Mouse (Mus musculus): ENCODE data around the gene Rfx1. TPM values are rescaled to one million over a fixed set of nuclear protein-coding genes. Genes with fewer than 3 reads are reported as not detected.
A peak's percentile ranks its signal among the peaks of the same experiment; 100 is the strongest.

Gene Rfx1
- total and polyA plus RNA-seq, 2 experiments from 2014 or later, result 6.0 to 29.0 TPM

GRCm38 (mm10) chr8:84079206-84079605, 12.6 kb downstream of the Rfx1 start:
- WGBS, result 91% methylated on average over 5 of the region's 5 CpGs
- DNase-seq (ENCODE audit: low spot score) (no peak), ATAC-seq (no peak)
- TF ChIP-seq CTCF (IDR thresholded peaks at IDR 0.05; ENCODE audit: low read depth), result no peak
- H3K4me1 ChIP-seq (ENCODE audit: insufficient read depth, low read length), result no peaks in the 10 kb centered on the region
- no peak overlapping the region for H3K4me2 ChIP-seq (ENCODE audit: low read depth, low read length)
- H3K27me3 ChIP-seq (ENCODE audit: insufficient read depth, low read length), result no peaks in the 10 kb centered on the region
- H3K36me3 ChIP-seq (ENCODE audit: insufficient read depth, low read length), result peaks cover 24% of the 10 kb centered on the region
- no peak overlapping the region for H3K27ac ChIP-seq
- no peaks in the 10 kb centered on the region for H3K9me3 ChIP-seq (ENCODE audit: low read length)
- no peak overlapping the region for H3K4me3 ChIP-seq (ENCODE audit: low read length)
- H3K9ac ChIP-seq (replicated peaks; ENCODE audit: low read length), result no peak overlapping the region

DNA sequence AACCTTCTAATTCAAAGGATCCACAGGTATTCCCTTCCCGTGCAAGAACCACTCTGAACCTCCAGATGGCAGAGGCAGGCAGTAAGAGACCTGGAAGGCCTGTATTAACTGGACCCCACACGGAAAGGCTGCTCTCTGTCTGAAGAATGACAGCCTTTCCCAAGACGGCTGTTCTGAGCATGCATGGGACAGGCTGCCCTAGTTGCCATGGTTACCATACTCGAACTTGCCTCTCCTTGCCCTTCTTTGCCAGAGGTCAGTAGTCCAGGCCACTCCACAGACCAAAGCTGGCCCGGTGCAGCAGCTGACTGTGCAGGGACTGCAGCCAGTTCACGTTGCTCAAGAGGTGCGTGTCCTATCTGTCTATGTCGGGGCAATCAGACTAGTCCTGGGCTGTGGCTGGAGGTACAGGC, 17.2 kb downstream of the Rfx1 start:
- DNase-seq (ENCODE audit: low spot score) (peak; percentile 59), ATAC-seq (peak; percentile 70)
- Histone ChIP-seq H3K9me3 (ENCODE audit: low read length) (no peaks in the 10 kb centered on the region), H3K9ac (replicated peaks; ENCODE audit: low read length) (no peak overlapping the region), H3K36me3 (ENCODE audit: insufficient read depth, low read length) (peaks cover 36% of the 10 kb centered on the region), H3K4me2 (ENCODE audit: low read depth, low read length) (no peak overlapping the region), H3K27me3 (ENCODE audit: insufficient read depth, low read length) (no peaks in the 10 kb centered on the region), H3K4me3 (ENCODE audit: low read length) (no peak overlapping the region), H3K4me1 (ENCODE audit: insufficient read depth, low read length) (no peaks in the 10 kb centered on the region), H3K27ac (no peak overlapping the region)
- peak; percentile 67 for TF ChIP-seq CTCF (IDR thresholded peaks at IDR 0.05; ENCODE audit: low read depth)
- 23% methylated on average over 8 of the region's 8 CpGs for WGBS

GRCm38 (mm10) chr8:84084341-84085115, 17.9 kb downstream of the Rfx1 start:
- Histone ChIP-seq H3K27me3 (ENCODE audit: insufficient read depth, low read length) (no peaks in the 10 kb centered on the region), H3K36me3 (ENCODE audit: insufficient read depth, low read length) (peaks cover 40% of the 10 kb centered on the region), H3K9me3 (ENCODE audit: low read length) (no peaks in the 10 kb centered on the region), H3K4me1 (ENCODE audit: insufficient read depth, low read length) (no peaks in the 10 kb centered on the region), H3K4me3 (ENCODE audit: low read length) (no peak overlapping the region), H3K4me2 (ENCODE audit: low read depth, low read length) (0 out of 2 replicates have a peak overlapping the region, but pooled peaks have one; percentile 10), H3K9ac (replicated peaks; ENCODE audit: low read length) (no peak overlapping the region), H3K27ac (no peak overlapping the region)
- WGBS, result 41% methylated on average over 42 of the region's 42 CpGs
- TF ChIP-seq CTCF (IDR thresholded peaks at IDR 0.05; ENCODE audit: low read depth), result no peak
- ATAC-seq (no peak), DNase-seq (ENCODE audit: low spot score) (no peak)

- TF ChIP-seq CTCF (IDR thresholded peaks at IDR 0.05; ENCODE audit: low read depth), result no peak
- H3K27me3 ChIP-seq (ENCODE audit: insufficient read depth, low read length), result no peaks in the 10 kb centered on the region
- no peak overlapping the region for H3K9ac ChIP-seq (replicated peaks; ENCODE audit: low read length)
- no peaks in the 10 kb centered on the region for H3K9me3 ChIP-seq (ENCODE audit: low read length)
- H3K4me3 ChIP-seq (ENCODE audit: low read length), result no peak overlapping the region
- no peak overlapping the region for H3K27ac ChIP-seq
- no peak for DNase-seq (ENCODE audit: low spot score)
- no peak overlapping the region for H3K4me2 ChIP-seq (ENCODE audit: low read depth, low read length)
- ATAC-seq, result no peak
- 83% methylated on average over 7 of the region's 7 CpGs for WGBS
- H3K36me3 ChIP-seq (ENCODE audit: insufficient read depth, low read length), result peaks cover 47% of the 10 kb centered on the region
- H3K4me1 ChIP-seq (ENCODE audit: insufficient read depth, low read length), result no peaks in the 10 kb centered on the region
These were observed 20.5 kb downstream of the Rfx1 start for GRCm38 (mm10) chr8:84087156-84087555.

- Histone ChIP-seq H3K9ac (replicated peaks; ENCODE audit: low read length) (no peak overlapping the region), H3K27me3 (ENCODE audit: insufficient read depth, low read length) (no peaks in the 10 kb centered on the region), H3K27ac (no peak overlapping the region), H3K36me3 (ENCODE audit: insufficient read depth, low read length) (peaks cover 47% of the 10 kb centered on the region), H3K4me1 (ENCODE audit: insufficient read depth, low read length) (no peaks in the 10 kb centered on the region), H3K9me3 (ENCODE audit: low read length) (no peaks in the 10 kb centered on the region), H3K4me2 (ENCODE audit: low read depth, low read length) (no peak overlapping the region), H3K4me3 (ENCODE audit: low read length) (no peak overlapping the region)
- TF ChIP-seq CTCF (IDR thresholded peaks at IDR 0.05; ENCODE audit: low read depth), result no peak
- DNase-seq (ENCODE audit: low spot score), result no peak
- WGBS, result 92% methylated on average over 14 of the region's 14 CpGs
- ATAC-seq, result no peak
These were observed 21.2 kb downstream of the Rfx1 start for GRCm38 (mm10) chr8:84087821-84088220.

DNA sequence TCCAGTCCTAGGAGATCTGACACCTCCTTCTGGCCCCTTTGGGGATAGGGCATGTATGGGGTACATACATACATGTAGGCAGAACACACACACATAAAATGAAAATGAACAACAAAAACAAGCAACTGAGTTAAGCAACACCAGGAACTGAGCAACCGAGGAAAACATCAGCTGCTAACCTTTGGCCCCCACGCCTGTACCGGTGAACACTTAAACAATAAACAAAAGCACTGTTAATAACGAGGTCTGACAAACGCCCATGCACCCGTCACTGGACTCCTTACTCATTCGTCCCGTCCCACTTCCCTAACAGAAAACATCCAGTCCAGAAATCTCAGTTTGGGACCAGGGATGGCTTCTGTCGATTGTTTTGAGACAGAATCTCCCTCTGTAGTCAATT, 22.6 kb downstream of the Rfx1 start:
- Histone ChIP-seq H3K27ac (no peak overlapping the region), H3K9me3 (ENCODE audit: low read length) (no peaks in the 10 kb centered on the region), H3K36me3 (ENCODE audit: insufficient read depth, low read length) (peaks cover 57% of the 10 kb centered on the region), H3K4me1 (ENCODE audit: insufficient read depth, low read length) (no peaks in the 10 kb centered on the region), H3K27me3 (ENCODE audit: insufficient read depth, low read length) (no peaks in the 10 kb centered on the region), H3K4me3 (ENCODE audit: low read length) (no peak overlapping the region), H3K9ac (replicated peaks; ENCODE audit: low read length) (no peak overlapping the region), H3K4me2 (ENCODE audit: low read depth, low read length) (no peak overlapping the region)
- WGBS, result 77% methylated on average over 9 of the region's 9 CpGs
- ATAC-seq (no peak), DNase-seq (ENCODE audit: low spot score) (no peak)
- TF ChIP-seq CTCF (IDR thresholded peaks at IDR 0.05; ENCODE audit: low read depth), result no peak

GRCm38 (mm10) chr8:84090585-84090984, 24.0 kb downstream of the Rfx1 start:
- WGBS, result 91% methylated on average over 8 of the region's 8 CpGs
- no peaks in the 10 kb centered on the region for H3K9me3 ChIP-seq (ENCODE audit: low read length)
- no peak overlapping the region for H3K27ac ChIP-seq
- TF ChIP-seq CTCF (IDR thresholded peaks at IDR 0.05; ENCODE audit: low read depth), result no peak
- DNase-seq (ENCODE audit: low spot score), result no peak
- no peak overlapping the region for H3K4me2 ChIP-seq (ENCODE audit: low read depth, low read length)
- no peak overlapping the region for H3K4me3 ChIP-seq (ENCODE audit: low read length)
- no peak for ATAC-seq
- no peak overlapping the region for H3K9ac ChIP-seq (replicated peaks; ENCODE audit: low read length)
- H3K27me3 ChIP-seq (ENCODE audit: insufficient read depth, low read length), result no peaks in the 10 kb centered on the region
- H3K36me3 ChIP-seq (ENCODE audit: insufficient read depth, low read length), result peaks cover 67% of the 10 kb centered on the region
- no peaks in the 10 kb centered on the region for H3K4me1 ChIP-seq (ENCODE audit: insufficient read depth, low read length)
